Mouse (Mus musculus): ENCODE measurements around the gene Bbs12.
A peak's percentile ranks its signal among the peaks of the same experiment; 100 is the strongest.

Gene Bbs12

GRCm38 (mm10) chr3:37312370-37312941 is at the start of gene Bbs12, which contains the start of gene Cetn4:
Gene Bbs12, plus strand, starts transcription at chr3:37312554.
Gene Cetn4, minus strand, starts transcription at chr3:37312708.
- DNase-seq (ENCODE audit: low read depth, low spot score), result peak; percentile 86

- no peak for DNase-seq (ENCODE audit: low read depth, low spot score)
Observed at GRCm38 (mm10) chr3:37268338-37268737, 44.0 kb upstream of the Bbs12 start.

GRCm38 (mm10) chr3:37269926-37270325 is 42.4 kb upstream of the Bbs12 start:
- DNase-seq (ENCODE audit: low read depth, low spot score), result no peak

- DNase-seq (ENCODE audit: low read depth, low spot score), result no peak
Observed at GRCm38 (mm10) chr3:37271209-37271608, 41.1 kb upstream of the Bbs12 start.

GRCm38 (mm10) chr3:37273092-37273491 is 39.3 kb upstream of the Bbs12 start:
- no peak for DNase-seq (ENCODE audit: low read depth, low spot score)

- DNase-seq (ENCODE audit: low read depth, low spot score), result no peak
Observed at GRCm38 (mm10) chr3:37274661-37275060, 37.7 kb upstream of the Bbs12 start.

GRCm38 (mm10) chr3:37280221-37280620 is 32.1 kb upstream of the Bbs12 start:
- no peak for DNase-seq (ENCODE audit: low read depth, low spot score)

GRCm38 (mm10) chr3:37280871-37281270 is 31.5 kb upstream of the Bbs12 start:
- no peak for DNase-seq (ENCODE audit: low read depth, low spot score)

- no peak for DNase-seq (ENCODE audit: low read depth, low spot score)
Observed at GRCm38 (mm10) chr3:37282299-37282922, 29.9 kb upstream of the Bbs12 start.

GRCm38 (mm10) chr3:37283234-37283633 is 29.1 kb upstream of the Bbs12 start:
- DNase-seq (ENCODE audit: low read depth, low spot score), result no peak

GRCm38 (mm10) chr3:37289237-37289636 is 23.1 kb upstream of the Bbs12 start:
- no peak for DNase-seq (ENCODE audit: low read depth, low spot score)

- no peak for DNase-seq (ENCODE audit: low read depth, low spot score)
Observed at GRCm38 (mm10) chr3:37290881-37291541, 21.3 kb upstream of the Bbs12 start.

GRCm38 (mm10) chr3:37291929-37292328 is 20.4 kb upstream of the Bbs12 start:
- no peak for DNase-seq (ENCODE audit: low read depth, low spot score)

GRCm38 (mm10) chr3:37292654-37293053 is 19.7 kb upstream of the Bbs12 start:
- DNase-seq (ENCODE audit: low read depth, low spot score), result no peak

- DNase-seq (ENCODE audit: low read depth, low spot score), result no peak
Observed at GRCm38 (mm10) chr3:37299470-37299869, 12.9 kb upstream of the Bbs12 start.

- DNase-seq (ENCODE audit: low read depth, low spot score), result peak; percentile 52
Observed at GRCm38 (mm10) chr3:37302685-37303084, 9.7 kb upstream of the Bbs12 start.

- DNase-seq (ENCODE audit: low read depth, low spot score), result no peak
Observed at GRCm38 (mm10) chr3:37303392-37304139, 8.8 kb upstream of the Bbs12 start.

- DNase-seq (ENCODE audit: low read depth, low spot score), result no peak
Observed at GRCm38 (mm10) chr3:37311897-37312369, 421 bp upstream of the Bbs12 start.

GRCm38 (mm10) chr3:37313371-37313770 is 1.0 kb downstream of the Bbs12 start:
- no peak for DNase-seq (ENCODE audit: low read depth, low spot score)

GRCm38 (mm10) chr3:37316233-37316632 is 3.9 kb downstream of the Bbs12 start:
- no peak for DNase-seq (ENCODE audit: low read depth, low spot score)

- no peak for DNase-seq (ENCODE audit: low read depth, low spot score)
Observed at GRCm38 (mm10) chr3:37324310-37324709, 12.0 kb downstream of the Bbs12 start.
